Mouse (Mus musculus): ENCODE data around the gene Mprip.
"Not testable (repeated sequence)": the region's sequence is repeated elsewhere in the genome, so short reads cannot be mapped to it uniquely, and the experiment has no call there.

Mprip gene

DNA sequence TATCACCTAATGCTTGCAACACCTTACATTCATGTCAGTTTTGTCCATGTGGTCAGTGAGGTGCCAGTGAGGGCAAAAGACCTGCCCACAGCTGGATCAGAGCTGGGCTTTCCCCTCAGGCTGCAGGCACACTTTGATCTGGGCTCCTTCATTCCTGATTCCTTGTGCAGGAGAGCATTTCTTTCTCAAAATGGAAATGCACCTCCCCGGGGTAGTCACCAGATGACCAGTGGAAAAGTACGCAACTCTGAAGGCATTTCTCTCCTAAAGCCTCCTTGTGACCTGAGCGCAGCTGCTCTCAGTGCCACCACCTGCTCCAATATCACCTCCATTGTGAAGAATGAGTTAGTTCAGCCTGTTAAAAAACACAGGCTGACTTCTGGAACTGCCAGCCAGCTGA, at the start of gene Mprip:
Gene Mprip (plus strand): TSS at position 301 of the 400 bp plus-strand sequence.
- DNase-seq (ENCODE audit: low read depth, low spot score): no peak

DNA sequence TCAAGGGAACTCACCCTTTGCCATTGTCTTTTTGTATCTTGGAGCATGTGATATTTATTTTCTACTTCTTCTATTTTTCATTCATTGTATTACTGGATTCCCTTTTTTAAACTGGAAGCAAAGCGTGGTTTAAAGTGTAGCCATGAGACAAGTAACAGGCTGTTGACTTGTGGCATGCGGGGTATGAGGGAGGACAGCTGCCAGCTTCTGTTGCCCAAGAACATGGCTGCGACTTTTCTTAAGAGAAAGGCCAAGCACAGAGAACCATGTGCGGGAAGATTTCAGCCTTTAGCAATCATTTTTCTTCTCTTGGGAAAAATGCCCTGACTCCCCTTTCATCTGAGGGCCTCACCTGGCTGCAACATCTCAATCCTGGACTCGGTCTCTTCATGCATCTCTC, 49.5 kb upstream of the Mprip start:
- no peak for DNase-seq (ENCODE audit: low read depth, low spot score)

DNA sequence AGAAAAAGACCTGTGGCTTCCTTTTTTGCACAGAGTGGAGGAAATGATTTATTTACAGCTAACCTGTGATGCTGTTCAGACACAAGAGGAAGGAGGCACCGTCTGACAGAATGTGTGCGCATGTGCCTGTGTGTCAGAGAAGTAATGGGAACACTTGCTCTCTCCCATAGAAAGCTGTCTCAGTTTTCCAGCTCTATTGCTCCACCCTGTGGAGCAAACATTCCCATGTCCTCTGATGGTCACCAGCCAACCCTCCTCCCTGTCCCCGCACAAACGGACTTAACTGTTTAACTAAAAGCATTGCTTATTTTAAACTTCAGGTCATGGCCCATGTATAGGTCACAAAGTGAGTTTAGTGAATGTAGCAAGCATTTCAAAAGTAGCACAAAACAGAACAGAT, 47.0 kb upstream of the Mprip start:
- DNase-seq (ENCODE audit: low read depth, low spot score): no peak

DNA sequence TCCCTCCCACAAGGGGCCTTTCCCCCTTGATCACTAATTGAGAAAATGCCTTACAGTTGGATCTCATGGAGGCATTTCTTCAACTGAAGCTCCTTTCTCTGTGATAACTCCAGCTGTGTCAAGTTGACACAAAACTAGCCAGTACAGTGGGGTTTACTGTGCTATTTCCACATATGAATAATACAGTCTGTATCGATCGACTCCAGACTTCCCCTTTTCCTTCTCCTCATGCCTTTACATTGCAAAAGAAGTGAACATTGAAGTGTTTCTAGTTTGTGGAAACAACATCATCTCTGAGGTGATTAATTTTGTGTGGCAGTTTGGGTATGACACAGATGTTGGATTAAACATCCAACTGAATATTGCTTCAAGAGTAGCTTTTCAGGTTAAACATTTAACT, 44.1 kb upstream of the Mprip start:
- not testable (repeated sequence) for DNase-seq (ENCODE audit: low read depth, low spot score)

DNA sequence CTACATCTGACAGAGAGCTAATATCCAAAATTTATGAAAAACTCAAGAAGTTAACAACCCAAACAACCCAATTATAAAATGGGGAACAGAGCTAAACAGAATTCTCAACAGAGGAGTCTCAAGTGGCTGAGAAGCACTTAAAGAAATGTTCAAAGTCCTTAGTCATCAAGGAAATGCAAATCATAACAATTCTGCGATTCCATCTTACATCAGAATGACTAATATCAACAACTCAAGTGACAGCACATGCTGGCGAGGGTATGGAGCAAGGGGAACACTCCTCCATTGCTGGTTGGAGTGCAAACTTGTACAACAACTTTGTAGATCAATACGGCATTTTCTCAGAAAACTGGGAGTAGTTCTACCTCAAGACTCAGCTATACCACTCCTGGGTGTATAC, 38.9 kb upstream of the Mprip start:
- DNase-seq (ENCODE audit: low read depth, low spot score): no peak

DNA sequence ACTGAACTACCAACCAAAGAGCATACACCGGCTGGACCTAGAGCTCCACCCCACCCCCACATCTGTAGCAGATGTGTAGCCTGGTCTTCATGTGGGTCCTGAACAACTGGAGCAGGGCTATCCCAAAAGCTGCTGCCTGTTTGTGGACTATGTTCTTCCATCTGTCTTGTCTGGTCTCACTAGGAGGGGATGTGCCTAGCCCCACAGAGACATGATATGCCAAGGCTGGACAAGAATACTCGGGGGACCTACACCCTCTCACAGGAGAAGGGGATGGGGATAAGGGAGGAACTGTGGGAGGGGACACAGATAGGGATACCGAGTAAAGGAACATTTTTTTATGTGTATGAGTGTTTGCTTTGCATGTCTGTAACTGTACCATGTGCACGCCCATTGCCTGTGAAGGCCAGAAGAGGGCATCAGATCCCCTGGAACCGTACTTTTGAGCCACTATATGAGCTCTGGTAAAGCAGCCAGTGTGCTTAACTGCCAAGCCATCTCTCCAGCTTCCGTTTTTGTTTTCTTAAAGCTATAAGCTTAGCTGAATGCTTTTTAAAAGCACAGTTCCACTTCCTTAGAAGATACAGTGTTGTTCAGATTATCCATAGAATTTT, 37.0 kb upstream of the Mprip start:
- peak; percentile 43 for DNase-seq (ENCODE audit: low read depth, low spot score)

DNA sequence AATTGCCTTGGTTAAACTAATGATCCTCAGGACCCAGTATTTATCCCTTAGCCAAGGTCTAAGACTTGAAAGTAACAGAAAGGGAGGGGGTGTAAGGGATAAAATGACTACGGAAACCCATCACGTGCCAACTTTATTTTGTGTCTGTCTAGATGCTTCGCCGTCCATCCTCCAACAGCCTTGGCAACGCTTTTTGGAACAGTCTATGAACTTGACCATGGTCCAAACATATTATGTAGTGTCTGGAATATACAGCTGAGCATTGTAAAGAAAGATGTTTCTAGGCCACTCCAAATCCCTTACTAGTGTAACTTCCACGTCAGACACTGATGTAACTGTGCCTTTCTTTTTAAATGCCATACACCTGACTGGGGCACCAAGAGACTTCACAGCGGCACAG, 34.9 kb upstream of the Mprip start:
- no peak for DNase-seq (ENCODE audit: low read depth, low spot score)

DNA sequence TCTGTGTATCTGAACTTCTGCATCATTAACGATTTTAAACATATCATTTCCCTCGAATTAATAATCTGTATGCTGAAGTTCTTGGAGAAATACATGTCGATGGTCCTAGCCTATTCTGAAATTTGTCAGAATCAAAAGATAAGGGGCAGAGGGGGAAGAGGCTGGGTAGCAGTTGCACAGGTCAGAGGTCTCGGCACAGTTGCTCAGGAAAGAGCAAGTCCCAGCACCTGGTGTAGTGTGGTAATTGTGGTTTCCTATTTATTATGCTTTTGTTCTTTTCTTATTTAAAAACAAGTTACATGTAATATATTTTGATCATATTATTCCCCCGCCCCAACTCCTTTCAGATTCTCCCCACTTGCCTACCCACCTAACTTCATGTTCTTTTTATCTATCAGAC, 32.9 kb upstream of the Mprip start:
- DNase-seq (ENCODE audit: low read depth, low spot score): no peak

DNA sequence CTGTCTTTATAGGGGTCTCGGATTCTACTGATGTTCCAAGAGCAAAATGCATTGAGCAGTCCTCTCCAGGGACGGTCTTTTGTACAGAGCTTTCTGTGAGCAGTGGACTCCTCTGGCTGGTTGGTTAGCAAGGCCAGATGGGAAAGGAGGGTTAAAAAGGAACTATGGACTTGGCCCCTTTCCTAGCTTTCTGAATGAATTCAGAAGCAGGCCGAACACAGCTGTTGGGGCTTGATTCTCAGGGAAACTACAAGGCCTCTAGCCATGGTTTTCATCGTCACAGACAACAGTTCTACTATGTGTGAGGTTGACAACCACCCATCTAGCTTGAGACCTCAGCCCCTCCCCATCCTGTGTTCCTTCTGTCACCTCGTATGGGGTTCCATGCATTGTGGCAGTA, 31.2 kb upstream of the Mprip start:
- no peak for DNase-seq (ENCODE audit: low read depth, low spot score)

DNA sequence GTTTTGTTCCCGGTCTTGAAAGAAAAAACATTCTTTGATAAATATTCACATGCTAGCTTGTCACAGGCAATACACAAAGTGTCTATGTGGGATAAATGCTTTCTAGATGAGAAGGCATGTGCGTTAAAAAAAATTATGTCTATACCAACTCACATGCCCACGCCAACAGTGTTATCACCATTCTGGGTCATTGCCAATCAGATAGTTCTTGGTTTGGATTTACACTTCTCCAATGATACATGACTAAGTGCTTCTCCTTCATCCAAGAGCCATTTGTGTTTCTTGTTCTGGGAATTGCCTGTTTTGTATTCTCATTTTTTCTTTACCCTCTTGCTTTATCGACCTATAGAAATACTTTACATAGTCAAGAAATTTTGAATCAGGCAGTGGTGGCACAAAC, 29.1 kb upstream of the Mprip start:
- no peak for DNase-seq (ENCODE audit: low read depth, low spot score)

DNA sequence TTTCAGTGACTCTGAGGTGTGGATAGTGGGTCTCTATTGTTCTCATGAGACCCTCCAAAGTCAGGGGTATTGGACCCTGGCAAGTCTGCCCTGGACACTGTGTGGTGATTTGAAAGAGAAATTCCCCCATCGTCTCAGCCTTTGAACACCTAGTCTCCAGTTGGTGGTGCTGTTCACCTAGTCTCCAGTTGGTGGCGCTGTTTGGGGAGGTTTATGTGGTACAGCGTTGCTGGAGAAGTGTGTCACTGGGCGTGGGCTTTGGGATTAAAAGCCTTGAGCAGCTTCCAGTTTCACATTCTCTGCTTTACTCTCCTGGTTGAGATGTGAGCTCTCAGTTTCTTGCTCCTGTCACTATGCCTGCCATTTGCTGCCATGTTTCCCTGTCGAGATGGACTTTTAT, 28.1 kb upstream of the Mprip start:
- peak; percentile 74 for DNase-seq (ENCODE audit: low read depth, low spot score)

DNA sequence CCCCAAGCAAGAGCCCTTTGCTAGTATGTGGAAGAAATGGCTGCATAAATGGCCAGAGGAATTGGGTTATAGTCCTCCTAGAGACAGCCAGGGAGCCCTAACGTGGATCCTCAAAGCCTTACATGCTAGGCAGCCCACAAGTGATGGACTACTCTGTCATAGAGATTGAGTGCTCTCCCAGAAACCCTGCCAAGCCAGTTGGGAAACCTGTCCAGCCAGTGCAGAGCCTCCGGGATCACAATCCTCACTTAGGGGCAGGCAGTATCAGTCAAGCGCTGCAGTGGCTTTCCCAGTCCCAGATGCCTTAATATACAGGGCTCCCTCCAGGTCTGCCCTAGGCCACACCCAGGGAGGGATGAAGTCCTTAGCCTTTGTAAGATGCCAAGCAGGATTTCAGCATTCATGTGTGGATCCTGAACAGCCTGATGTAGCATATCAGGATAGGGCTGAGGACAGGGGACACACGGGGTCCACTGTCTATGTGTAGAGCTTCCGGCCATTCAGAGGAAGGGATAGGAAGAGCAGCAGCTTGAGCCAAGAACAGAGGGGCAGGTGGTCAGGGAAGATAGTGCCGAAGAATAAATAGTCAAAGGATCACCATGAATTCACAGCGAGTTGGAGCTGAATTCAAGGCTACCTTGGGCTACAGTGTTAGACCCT, 27.0 kb upstream of the Mprip start:
- no peak for DNase-seq (ENCODE audit: low read depth, low spot score)

DNA sequence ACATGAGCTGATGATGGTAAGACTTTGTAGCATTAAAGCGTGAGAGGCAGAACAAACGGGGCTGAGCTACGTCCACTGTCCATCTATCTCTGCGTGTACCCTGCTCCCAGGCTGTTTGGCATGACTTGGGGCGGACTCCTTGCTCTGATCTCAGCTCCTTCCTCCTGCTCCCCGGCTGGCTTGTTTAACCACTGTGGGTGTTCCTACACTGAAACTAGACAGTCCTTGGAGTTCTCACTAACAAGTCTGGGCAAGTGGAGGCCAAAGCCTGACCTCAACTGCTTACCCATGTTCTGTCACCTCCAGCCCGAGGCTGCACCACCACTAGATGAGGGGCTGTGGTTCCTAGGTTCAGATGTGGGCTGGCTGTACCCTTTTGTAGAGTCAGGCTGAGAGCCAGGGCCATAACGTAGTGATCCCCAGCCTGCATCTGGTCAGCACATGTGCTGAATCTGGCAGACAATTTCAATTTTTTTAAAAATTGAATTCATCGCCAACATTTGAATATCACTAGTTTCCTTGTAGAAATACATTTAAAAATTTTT, 25.8 kb upstream of the Mprip start:
- DNase-seq (ENCODE audit: low read depth, low spot score): no peak

DNA sequence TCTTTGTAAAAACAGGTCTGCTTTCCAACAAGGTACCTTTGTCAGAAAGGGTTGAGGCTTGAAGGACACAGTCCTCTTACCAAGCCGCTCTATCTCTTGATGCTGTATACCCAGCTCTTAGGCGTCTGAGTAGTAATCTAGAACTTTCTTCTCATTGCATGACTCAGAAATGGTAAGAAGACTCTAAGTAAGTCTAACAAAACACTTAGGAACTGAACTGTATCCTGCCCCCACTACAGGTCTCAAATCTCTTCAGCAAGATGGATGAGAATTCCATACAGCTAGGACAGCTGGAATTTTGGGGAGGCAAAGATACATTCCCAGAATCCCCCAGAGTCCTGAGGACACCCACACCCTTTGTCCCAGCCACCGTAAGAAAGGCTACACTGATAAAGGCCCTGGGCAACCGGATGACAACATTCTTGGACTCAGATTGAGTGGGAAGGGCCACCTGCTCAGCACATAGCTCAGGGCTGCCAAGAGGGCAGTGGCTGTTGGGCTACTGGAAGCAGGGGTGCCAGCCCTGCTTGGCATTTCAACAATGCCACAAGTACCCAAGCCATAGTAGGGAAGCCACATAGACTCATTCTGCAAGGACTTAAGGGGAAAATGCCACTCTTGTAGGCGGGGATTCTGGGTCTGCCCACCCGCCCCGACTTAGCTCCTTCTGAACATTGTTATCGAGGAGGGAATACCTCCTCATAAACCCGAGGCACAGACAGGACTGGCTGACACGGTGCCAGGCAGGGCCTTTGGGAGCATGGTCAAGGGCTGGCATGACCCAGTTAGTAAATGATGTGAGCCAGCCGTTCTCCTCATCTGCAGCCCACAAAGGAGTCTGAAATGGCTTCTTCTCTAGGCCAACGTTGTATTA, 25.0 kb upstream of the Mprip start:
- no peak for DNase-seq (ENCODE audit: low read depth, low spot score)

DNA sequence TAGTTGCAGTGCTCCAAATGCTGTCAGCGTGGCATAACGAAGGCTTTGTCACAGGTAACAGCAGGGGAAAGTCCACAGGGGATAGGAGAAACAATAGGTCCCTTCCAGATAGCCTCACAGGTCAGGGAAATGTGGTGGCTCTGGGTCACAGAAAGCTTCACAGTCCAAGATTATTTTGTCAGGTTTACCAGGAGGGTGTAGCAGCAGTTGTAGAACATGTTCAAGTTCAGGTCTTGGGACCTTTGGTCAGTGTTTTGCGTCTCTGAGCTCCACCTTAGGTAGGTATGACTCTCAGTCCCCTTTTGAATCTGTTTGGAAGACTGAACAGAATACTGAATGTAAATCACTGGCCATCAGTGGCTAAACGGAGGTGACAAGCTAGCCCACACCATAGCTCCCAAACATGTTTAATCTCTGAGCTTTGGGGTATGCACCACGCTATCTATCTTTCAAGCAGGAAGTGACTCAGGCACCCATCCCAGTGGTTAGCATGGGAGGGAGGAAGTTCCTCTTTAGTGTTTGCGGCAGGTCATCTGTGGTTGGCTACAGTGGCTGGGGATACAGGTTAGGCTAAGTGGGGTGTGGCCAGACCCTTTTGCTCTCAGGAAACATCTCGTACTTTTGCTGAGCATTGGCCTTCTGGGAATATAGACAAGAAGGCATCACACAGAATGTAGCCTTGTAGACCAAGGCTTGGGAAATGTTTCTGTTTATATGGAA, 24.2 kb upstream of the Mprip start:
- no peak for DNase-seq (ENCODE audit: low read depth, low spot score)

DNA sequence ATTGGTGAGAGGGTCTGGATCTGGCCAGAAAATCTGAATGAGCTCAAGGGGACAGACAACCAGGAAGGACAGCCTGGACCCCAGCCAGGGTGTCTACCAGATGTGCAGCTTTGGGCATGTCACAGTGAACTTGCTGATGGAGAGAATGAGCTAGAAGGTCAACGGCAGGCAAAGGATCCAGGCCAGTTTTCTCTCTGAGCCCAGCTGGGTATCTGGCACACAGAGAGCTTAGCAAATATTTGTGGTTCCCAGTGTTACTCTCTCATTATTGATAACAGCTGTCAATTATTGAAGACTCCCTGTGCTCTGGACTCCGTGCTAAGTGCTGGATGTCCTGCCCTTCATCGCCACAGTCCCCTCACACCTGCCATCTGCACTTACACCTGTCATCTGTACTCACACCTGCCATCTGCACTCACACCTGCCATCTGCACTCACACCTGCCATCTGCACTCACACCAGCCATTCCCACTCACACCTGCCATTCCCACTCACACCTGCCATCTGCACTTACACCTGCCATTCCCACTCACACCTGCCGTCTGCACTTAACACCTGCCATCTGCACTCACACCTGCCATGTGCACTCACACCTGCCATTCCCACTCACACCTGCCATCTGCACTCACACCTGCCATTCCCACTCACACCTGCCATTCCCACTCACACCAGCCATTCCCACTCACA, 21.0 kb upstream of the Mprip start:
- DNase-seq (ENCODE audit: low read depth, low spot score): no peak

DNA sequence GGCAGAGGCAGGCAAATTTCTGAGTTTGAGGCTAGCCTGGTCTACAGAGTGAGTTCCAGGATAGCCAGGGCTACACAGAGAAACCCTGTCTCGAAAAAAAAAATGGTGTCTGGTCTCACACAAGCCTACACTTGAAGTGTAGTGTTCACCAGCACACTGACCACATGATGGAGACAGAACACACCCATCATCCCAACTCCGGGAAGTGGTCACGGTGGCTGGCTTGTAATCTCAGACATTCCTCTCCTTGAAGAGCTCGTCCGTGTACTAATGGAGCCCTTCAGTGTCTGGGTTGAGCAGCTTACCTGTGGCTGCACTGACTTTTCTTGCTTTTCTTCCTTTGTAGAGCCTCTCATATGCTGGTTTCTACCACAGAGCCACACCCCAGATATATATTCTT, 19.9 kb upstream of the Mprip start:
- DNase-seq (ENCODE audit: low read depth, low spot score): no peak

DNA sequence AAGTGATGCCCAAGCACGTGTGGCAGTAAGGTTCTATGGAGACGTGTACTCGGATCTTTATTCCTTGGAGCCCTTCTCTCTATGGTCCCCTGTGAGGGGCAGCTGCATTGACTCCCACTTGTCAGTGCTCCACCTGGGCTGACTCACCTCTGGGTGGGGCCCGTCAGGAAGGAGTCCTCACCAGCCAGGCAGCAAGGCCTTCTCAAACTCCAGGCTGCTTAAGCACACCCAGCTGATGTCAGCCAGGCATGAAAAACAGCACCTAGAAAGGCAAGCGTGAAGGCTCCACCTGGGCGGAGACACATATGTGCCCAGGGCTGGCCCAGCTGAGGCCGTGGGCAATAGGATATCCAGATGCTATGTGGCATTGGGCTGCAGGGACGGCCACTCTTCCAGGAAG, 18.7 kb upstream of the Mprip start:
- no peak for DNase-seq (ENCODE audit: low read depth, low spot score)

DNA sequence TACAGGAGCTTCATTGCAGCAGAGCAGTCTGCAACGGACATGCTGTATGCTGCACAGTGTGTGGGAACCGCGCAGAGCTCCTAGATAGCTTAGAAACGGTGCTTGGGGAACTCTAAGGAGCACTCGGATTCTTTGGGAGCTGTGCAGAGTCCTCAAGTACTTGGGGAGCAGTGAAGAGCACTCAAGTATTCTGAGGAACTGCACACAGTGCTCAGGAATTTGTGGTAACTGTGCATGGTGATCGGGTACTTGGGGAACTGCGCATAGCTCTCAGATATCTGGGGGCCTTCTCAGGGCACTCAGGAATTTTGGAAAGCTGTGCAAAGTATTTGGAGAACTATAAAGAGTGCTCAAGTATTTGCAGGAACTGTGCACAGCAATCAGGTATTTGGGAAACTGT, 16.1 kb upstream of the Mprip start:
- DNase-seq (ENCODE audit: low read depth, low spot score): no peak

DNA sequence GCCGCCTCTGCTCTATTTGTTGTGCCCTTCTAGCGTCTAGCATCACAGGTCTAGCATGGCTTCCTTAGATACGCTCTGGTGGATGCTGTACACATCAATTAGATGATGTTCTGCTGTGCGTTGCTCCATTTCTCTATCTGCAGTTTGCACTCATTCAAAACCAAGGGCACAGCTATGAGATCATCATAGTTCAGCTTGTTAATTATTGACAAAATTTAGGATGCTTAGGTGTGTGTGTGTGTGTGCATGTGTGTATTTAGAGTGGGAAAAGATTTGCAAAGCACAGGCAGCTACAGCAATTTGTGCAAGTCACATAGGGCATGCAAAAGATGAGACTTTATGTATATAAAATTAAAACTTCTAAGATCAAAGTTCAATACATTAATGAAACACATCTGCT, 12.0 kb upstream of the Mprip start:
- DNase-seq (ENCODE audit: low read depth, low spot score): no peak

DNA sequence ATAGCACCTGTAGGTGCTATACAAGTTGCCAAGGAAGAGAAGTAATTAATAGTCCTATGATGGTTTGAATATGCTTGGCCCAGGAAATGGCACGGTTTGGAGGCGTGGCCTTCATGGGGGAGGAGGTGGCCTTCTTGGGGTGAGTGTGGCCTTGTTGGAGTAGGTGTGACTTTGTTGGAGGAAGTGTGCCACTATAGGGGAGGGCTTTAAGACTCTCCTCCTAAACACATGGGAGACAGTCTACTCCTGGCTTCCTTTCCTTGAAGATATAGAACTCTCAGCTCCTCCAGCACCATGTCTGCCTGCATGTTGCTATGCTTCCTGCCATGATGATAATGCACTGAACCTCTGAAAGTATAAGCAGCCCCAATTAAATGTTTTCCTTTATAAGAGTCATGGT, 8.1 kb upstream of the Mprip start:
- DNase-seq (ENCODE audit: low read depth, low spot score): no peak

Data from retina, postnatal 7 days (tissue).